Mouse (Mus musculus) ES-E14 (cell line): Measurements from ENCODE around the gene Ankrd28.

Source experiments
- CHD2 ChIP-seq: IDR thresholded peaks from 2 replicates; pipeline ENCODE4 v1.6.1; 2014; ENCODE audit warnings: mild to moderate bottlenecking, low read depth, low read length, inconsistent platforms
- HCFC1 ChIP-seq: IDR thresholded peaks from 2 replicates; pipeline ENCODE4 v1.6.1; 2012; ENCODE audit warnings: low read length, inconsistent platforms, borderline replicate concordance; ENCODE audit not compliant: insufficient read depth
- MAFK ChIP-seq: IDR thresholded peaks from 2 replicates; pipeline ENCODE4 v1.6.1; 2014; ENCODE audit warnings: mild to moderate bottlenecking, low read depth, low read length, inconsistent platforms; ENCODE audit not compliant: insufficient read depth
- ZC3H11A ChIP-seq: IDR thresholded peaks from 2 replicates; pipeline ENCODE4 v1.6.1; 2012; ENCODE audit warnings: low read depth, mild to moderate bottlenecking, inconsistent platforms, low read length, borderline replicate concordance
- ZNF384 ChIP-seq: IDR thresholded peaks from 2 replicates; pipeline ENCODE4 v1.6.1; 2012; ENCODE audit warnings: low read depth, low read length, inconsistent platforms

GRCm38 (mm10) chr14:31654816-31655215, 175.6 kb downstream of the Ankrd28 start:
- TF ChIP-seq ZC3H11A (no peak), HCFC1 (no peak), ZNF384 (no peak), MAFK (no peak), CHD2 (no peak)
